Mouse (Mus musculus) bone marrow, adult 2 months (tissue): ENCODE measurements around the gene Trpc1.

Experiments used
- CTCF ChIP-seq: fragments of 200-500 bp; IDR thresholded peaks from 2 replicates; pipeline ENCODE4 v1.5.1; 2011; ENCODE audit warnings: low read length, control low read depth; ENCODE audit not compliant: control insufficient read depth, insufficient read depth
- POLR2A ChIP-seq: fragments of 200-500 bp; IDR thresholded peaks from 2 replicates; pipeline ENCODE4 v1.6.1; 2011; ENCODE audit warnings: low read depth, mild to moderate bottlenecking, control low read depth, low read length, borderline replicate concordance; ENCODE audit not compliant: control insufficient read depth

DNA sequence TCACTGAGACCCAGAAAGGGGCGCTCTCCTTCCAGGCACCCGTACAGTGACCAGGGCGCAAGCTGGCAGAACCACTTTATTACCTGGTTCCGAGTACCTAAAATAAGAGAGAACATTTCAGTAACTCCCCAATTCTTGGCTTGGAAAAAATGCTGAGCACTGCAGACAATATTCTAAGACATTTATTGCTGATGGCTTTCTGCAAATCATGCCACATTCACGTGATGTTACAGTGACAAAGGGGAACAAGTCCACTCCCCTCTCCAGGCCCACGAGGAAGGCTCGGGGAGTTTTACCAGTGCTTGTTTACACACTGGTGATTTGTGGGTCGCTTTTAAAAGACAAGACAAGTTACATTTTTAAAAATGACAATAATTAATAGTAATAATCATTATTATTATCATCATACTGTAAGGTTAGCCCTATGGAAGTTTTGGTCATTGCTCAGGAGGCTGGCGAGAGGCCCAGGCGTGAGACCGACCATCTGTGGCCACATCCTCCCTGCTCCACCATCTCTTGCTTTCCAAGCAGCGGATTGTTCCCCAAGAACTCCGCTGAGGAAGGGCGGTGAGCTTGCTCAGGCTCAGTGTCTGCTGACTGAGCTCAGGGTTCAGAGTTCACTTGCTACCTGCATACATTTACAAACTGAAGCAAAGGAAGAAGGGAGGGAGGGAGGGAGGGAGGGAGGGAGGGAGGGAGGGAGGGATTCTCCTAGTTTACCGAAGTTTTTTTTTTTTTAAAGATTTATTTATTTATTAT, 44.0 kb upstream of the Trpc1 start:
- no peak for TF ChIP-seq CTCF
- no peak for TF ChIP-seq POLR2A
